Mouse (Mus musculus) MEL-GATA-1-ER (cell line): Measurements from ENCODE around the gene Lpar2.

Experiments used
- DNase-seq: peaks from one replicate; pipeline ENCODE4 v3.0.0-alpha.2; 2012; ENCODE audit warnings: low read depth; ENCODE audit errors: extremely low read depth

Lpar2 gene

GRCm38 (mm10) chr8:69822386-69823191 lies at the start of gene Lpar2:
Gene Lpar2, plus strand, starts transcription at chr8:69822429.
- DNase-seq = no peak

GRCm38 (mm10) chr8:69774503-69775148 lies 47.6 kb upstream of the Lpar2 start, which contains the start of gene Gm20422:
Gene Gm20422, minus strand, starts transcription at chr8:69774886.
- DNase-seq = peak; percentile 99

GRCm38 (mm10) chr8:69775149-69775534 lies 47.1 kb upstream of the Lpar2 start:
- DNase-seq = no peak

- no peak for DNase-seq
Measured at GRCm38 (mm10) chr8:69777111-69777510, 45.1 kb upstream of the Lpar2 start.

- DNase-seq = no peak
Measured at GRCm38 (mm10) chr8:69789105-69789504, 33.1 kb upstream of the Lpar2 start.

GRCm38 (mm10) chr8:69789731-69790130 lies 32.5 kb upstream of the Lpar2 start:
- no peak for DNase-seq

GRCm38 (mm10) chr8:69790364-69790763 lies 31.9 kb upstream of the Lpar2 start:
- no peak for DNase-seq

GRCm38 (mm10) chr8:69790773-69791367 lies 31.4 kb upstream of the Lpar2 start, which contains the start of the genes Atp13a1 and Zfp866:
Gene Atp13a1, plus strand, starts transcription at chr8:69791163.
Gene Zfp866, minus strand, starts transcription at chr8:69791178.
- DNase-seq = peak; percentile 80

- DNase-seq = no peak
Measured at GRCm38 (mm10) chr8:69791415-69792068, 30.7 kb upstream of the Lpar2 start.

GRCm38 (mm10) chr8:69793666-69794065 lies 28.6 kb upstream of the Lpar2 start:
- DNase-seq = no peak

- no peak for DNase-seq
Measured at GRCm38 (mm10) chr8:69794096-69794495, 28.1 kb upstream of the Lpar2 start.

GRCm38 (mm10) chr8:69794901-69795300 lies 27.3 kb upstream of the Lpar2 start:
- DNase-seq = no peak

GRCm38 (mm10) chr8:69796721-69797345 lies 25.4 kb upstream of the Lpar2 start:
- DNase-seq = no peak

- DNase-seq = no peak
Measured at GRCm38 (mm10) chr8:69797661-69798060, 24.6 kb upstream of the Lpar2 start.

GRCm38 (mm10) chr8:69799261-69799660 lies 23.0 kb upstream of the Lpar2 start:
- DNase-seq = no peak

- no peak for DNase-seq
Measured at GRCm38 (mm10) chr8:69799946-69800345, 22.3 kb upstream of the Lpar2 start.

GRCm38 (mm10) chr8:69801796-69802195 lies 20.4 kb upstream of the Lpar2 start:
- DNase-seq = no peak

GRCm38 (mm10) chr8:69802216-69802615 lies 20.0 kb upstream of the Lpar2 start:
- DNase-seq = no peak

GRCm38 (mm10) chr8:69803366-69803765 lies 18.9 kb upstream of the Lpar2 start:
- DNase-seq = no peak

GRCm38 (mm10) chr8:69804537-69804936 lies 17.7 kb upstream of the Lpar2 start:
- DNase-seq = no peak

GRCm38 (mm10) chr8:69805086-69805485 lies 17.1 kb upstream of the Lpar2 start:
- no peak for DNase-seq
